Mouse (Mus musculus) ES-E14 (cell line): Measurements from ENCODE around the gene Nxn. TPM values are rescaled to one million over a fixed set of nuclear protein-coding genes. Genes with fewer than 3 reads are reported as not detected.

Experiments used
- DNase-seq: peaks from one replicate; pipeline ENCODE4 v3.0.0-alpha.2; 2013; ENCODE audit warnings: low read depth, low spot score
- H3K27ac ChIP-seq: 2 replicates; pipeline ENCODE4 v1.5.1; 2012; ENCODE audit warnings: low read depth, mild to moderate bottlenecking, low read length, moderate library complexity, mixed read lengths; ENCODE audit not compliant: poor library complexity, insufficient read depth, severe bottlenecking
- H3K36me3 ChIP-seq: 2 replicates; pipeline ENCODE4 v1.6.1; 2012; ENCODE audit warnings: mild to moderate bottlenecking, low read length, moderate library complexity, mixed read lengths; ENCODE audit not compliant: control insufficient read depth, poor library complexity, insufficient read depth, severe bottlenecking
- H3K4me1 ChIP-seq, 2 experiments: fragments of 150-350 bp in 1 of 2; sonication (generic) in 1 of 2; 2 replicates each; pipeline ENCODE4 v1.6.1; 2012; ENCODE audit warnings: low read length in 2 of 2, mild to moderate bottlenecking in 1 of 2, mixed read lengths in 1 of 2; ENCODE audit not compliant: control insufficient read depth in 2 of 2, insufficient read depth in 2 of 2, poor library complexity in 1 of 2
- H3K4me3 ChIP-seq, 2 experiments: fragments of 150-350 bp in 1 of 2; sonication (generic) in 1 of 2; 2 replicates each; pipeline ENCODE4 v1.5.1; 2012; ENCODE audit warnings: low read length in 2 of 2, low read depth in 1 of 2, mild to moderate bottlenecking in 1 of 2, mixed read lengths in 1 of 2; ENCODE audit not compliant: insufficient read depth in 1 of 2, poor library complexity in 1 of 2, severe bottlenecking in 1 of 2
- H3K9ac ChIP-seq: 2 replicates; pipeline ENCODE4 v1.6.1; 2012; ENCODE audit warnings: low read depth, mild to moderate bottlenecking, low read length, mixed read lengths; ENCODE audit not compliant: poor library complexity, insufficient read depth, severe bottlenecking
- H3K9me3 ChIP-seq: fragments of 150-350 bp; sonication (generic); 2 replicates; pipeline ENCODE4 v1.6.1; 2012; ENCODE audit warnings: low read depth, mild to moderate bottlenecking, low read length; ENCODE audit not compliant: control insufficient read depth, insufficient read depth
- CHD2 ChIP-seq: IDR thresholded peaks from 2 replicates; pipeline ENCODE4 v1.6.1; 2014; ENCODE audit warnings: mild to moderate bottlenecking, low read depth, low read length, inconsistent platforms
- HCFC1 ChIP-seq: IDR thresholded peaks from 2 replicates; pipeline ENCODE4 v1.6.1; 2012; ENCODE audit warnings: low read length, inconsistent platforms, borderline replicate concordance; ENCODE audit not compliant: insufficient read depth
- MAFK ChIP-seq: IDR thresholded peaks from 2 replicates; pipeline ENCODE4 v1.6.1; 2014; ENCODE audit warnings: mild to moderate bottlenecking, low read depth, low read length, inconsistent platforms; ENCODE audit not compliant: insufficient read depth
- ZC3H11A ChIP-seq: IDR thresholded peaks from 2 replicates; pipeline ENCODE4 v1.6.1; 2012; ENCODE audit warnings: low read depth, mild to moderate bottlenecking, inconsistent platforms, low read length, borderline replicate concordance
- ZNF384 ChIP-seq: IDR thresholded peaks from 2 replicates; pipeline ENCODE4 v1.6.1; 2012; ENCODE audit warnings: low read depth, low read length, inconsistent platforms
- in situ Hi-C, 2 experiments: fragments of 600-800 bp; cut with MboI; formaldehyde crosslinking; loops; one replicate each; pipeline ENCODE4 v1.15.1; 2025; ENCODE audit warnings: low sequenced_read_pairs in 2 of 2, inconsistent platforms in 1 of 2; ENCODE audit not compliant: unreplicated experiment in 2 of 2
- total RNA-seq: library from RNA; depleted of rRNA; stranded (reverse); fragments of 300-350 nt; gene quantifications from 2 replicates; pipeline ENCODE4 v1.2.3, GENCODE M21; 2012

The Nxn gene
- total RNA-seq, 1 experiment, result 48.0 TPM

DNA sequence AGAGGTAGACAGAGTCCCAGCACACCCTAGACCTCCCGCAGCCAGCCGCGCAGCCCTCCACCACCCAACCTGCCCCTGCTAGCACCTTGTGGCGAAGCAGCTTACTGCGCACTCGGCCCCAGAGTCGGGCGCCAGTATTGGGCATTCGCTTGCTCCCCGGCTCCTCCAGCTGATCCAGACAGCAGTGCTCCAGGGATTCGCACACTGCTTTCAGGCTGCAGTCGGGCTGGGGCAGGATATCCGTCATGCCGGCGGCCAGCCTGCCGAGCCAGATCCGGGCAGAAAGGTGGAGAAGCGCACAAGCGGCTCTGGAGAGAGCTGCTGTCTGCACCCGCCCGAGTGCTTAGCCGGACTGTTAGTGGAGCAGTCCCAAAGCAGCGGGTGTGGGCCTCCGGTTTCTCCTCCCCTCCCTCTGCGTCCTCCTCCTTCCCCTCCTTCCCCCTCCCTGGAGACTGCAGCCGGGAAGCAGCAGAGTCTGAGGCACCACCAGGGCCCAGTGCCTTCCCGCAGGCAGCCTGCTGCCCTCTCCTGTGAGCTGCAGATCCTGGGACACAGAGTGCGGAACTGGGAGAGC is 38.0 kb upstream of the Nxn start:
- peak overlapping the region; percentile 56; the same call in 1 of the 2 replicates for H3K9ac ChIP-seq
- no peaks in the 10 kb centered on the region; the same call in 1 of the 2 replicates for H3K36me3 ChIP-seq
- in situ Hi-C loops, result no loop called here
- peak; percentile 56 for DNase-seq
- H3K9me3 ChIP-seq, result no peaks in the 10 kb centered on the region
- TF ChIP-seq MAFK (no peak), ZC3H11A (no peak), CHD2 (no peak), HCFC1 (no peak), ZNF384 (no peak)
- peaks cover 0 to 5% of the 10 kb centered on the region in 2 experiments; a peak in 1 of 4 replicates for H3K4me1 ChIP-seq
- H3K27ac ChIP-seq, result no peak overlapping the region
- peak overlapping the region; percentile 67 to 82 for H3K4me3 ChIP-seq

DNA sequence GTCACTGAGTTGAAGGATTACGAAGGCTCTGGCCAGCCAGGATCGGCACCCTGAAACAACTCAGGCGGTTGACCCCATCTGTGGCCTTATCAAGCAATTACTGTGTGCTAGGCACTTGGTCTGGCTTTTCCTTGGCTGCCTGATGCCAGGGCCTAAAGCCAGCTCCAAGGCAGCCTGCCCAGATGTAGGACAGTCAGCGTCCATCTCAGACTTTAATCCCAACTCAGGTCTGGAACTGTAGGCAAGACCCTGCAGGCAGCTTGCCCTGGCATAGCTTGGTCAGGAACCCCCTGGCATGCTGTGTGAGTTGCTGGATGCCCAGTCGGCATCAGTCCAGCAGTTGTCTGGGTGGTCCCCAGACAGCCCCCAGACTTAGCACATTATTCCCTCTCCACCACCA is 37.1 kb upstream of the Nxn start:
- no peak overlapping the region for H3K4me3 ChIP-seq
- H3K9me3 ChIP-seq, result no peaks in the 10 kb centered on the region
- H3K27ac ChIP-seq, result no peak overlapping the region
- no peak overlapping the region for H3K9ac ChIP-seq
- in situ Hi-C loops, result no loop called here
- peaks cover 0 to 4% of the 10 kb centered on the region in 2 experiments; a peak in 1 of 4 replicates for H3K4me1 ChIP-seq
- DNase-seq, result no peak
- TF ChIP-seq CHD2, result no peak
- no peak for TF ChIP-seq HCFC1
- TF ChIP-seq MAFK, result no peak
- no peak for TF ChIP-seq ZNF384
- no peak for TF ChIP-seq ZC3H11A
- no peaks in the 10 kb centered on the region; the same call in 1 of the 2 replicates for H3K36me3 ChIP-seq

DNA sequence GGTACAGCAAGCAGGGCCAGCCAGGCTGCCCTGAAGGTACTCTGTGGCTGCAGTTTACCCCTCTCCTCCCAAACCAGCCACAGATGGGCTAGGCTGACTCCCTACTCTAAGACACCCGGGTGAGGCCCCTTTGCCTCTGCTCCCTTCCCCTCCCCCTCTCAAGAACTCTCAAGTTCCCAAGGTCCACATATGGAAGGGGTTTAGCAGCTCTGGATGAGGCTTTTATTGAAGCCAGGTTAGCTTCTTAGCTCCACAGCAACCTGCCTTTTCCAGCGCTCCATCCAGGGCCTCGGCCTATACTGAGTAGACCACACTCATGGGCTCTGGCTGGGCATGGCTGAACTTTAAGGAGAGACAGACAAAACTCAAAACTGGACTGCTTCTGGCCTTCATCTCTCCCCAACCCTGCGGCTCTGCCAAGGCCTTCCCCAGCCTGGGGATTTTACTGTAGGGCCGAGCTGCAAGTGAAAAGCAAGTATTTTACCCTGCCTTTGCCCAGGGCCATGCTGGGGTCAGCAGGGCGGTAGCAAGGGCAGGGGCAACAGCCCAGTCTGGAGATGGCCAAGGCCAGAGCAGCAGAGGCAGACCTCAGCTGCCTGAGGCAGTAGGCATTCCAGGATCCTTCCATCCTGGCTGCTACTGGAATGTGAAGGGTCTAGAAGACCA is 31.2 kb upstream of the Nxn start:
- TF ChIP-seq CHD2, result no peak
- TF ChIP-seq MAFK, result no peak
- no peak for TF ChIP-seq HCFC1
- no peak for TF ChIP-seq ZC3H11A
- no peak for TF ChIP-seq ZNF384
- Histone ChIP-seq H3K9me3 (no peaks in the 10 kb centered on the region), H3K27ac (no peak overlapping the region), H3K4me3 (no peak overlapping the region), H3K9ac (no peak overlapping the region), H3K4me1 (no peaks in the 10 kb centered on the region; a peak in 1 of 4 replicates), H3K36me3 (peaks cover 2% of the 10 kb centered on the region; the same call in 1 of the 2 replicates)
- no peak for DNase-seq
- in situ Hi-C loops, result no loop called here

GRCm38 (mm10) chr11:76429556-76429955 is 30.6 kb upstream of the Nxn start:
- no peaks in the 10 kb centered on the region for H3K4me1 ChIP-seq
- peaks cover 4% of the 10 kb centered on the region; the same call in 1 of the 2 replicates for H3K36me3 ChIP-seq
- DNase-seq, result no peak
- H3K27ac ChIP-seq, result no peak overlapping the region
- in situ Hi-C loops, result no loop called here
- H3K4me3 ChIP-seq, result no peak overlapping the region
- no peaks in the 10 kb centered on the region for H3K9me3 ChIP-seq
- H3K9ac ChIP-seq, result no peak overlapping the region
- TF ChIP-seq ZC3H11A (no peak), MAFK (no peak), CHD2 (no peak), HCFC1 (no peak), ZNF384 (no peak)

- in situ Hi-C loops, result no loop called here
- no peak overlapping the region for H3K27ac ChIP-seq
These were observed 30.1 kb upstream of the Nxn start for GRCm38 (mm10) chr11:76429046-76429445.

More at GRCm38 (mm10) chr11:76429046-76429445, 30.1 kb upstream of the Nxn start:
- Histone ChIP-seq H3K9ac (no peak overlapping the region), H3K4me1 (no peaks in the 10 kb centered on the region), H3K4me3 (no peak overlapping the region), H3K9me3 (no peaks in the 10 kb centered on the region), H3K36me3 (peaks cover 7% of the 10 kb centered on the region; the same call in 1 of the 2 replicates)
- no peak for TF ChIP-seq HCFC1
- no peak for TF ChIP-seq ZNF384
- no peak for DNase-seq
